Mouse (Mus musculus) C2C12 (cell line): ENCODE data around the gene Rrp15.

Experiments
- CEBPB ChIP-seq: IDR thresholded peaks from one replicate; pipeline ENCODE4 v1.6.1; 2011; ENCODE audit warnings: low read depth, mild to moderate bottlenecking, control low read depth, moderate library complexity
- CTCF ChIP-seq: IDR thresholded peaks from one replicate; pipeline ENCODE4 v1.5.1; 2011; ENCODE audit not compliant: control insufficient read depth, insufficient read depth, insufficient read length
- FOSL1 ChIP-seq: IDR thresholded peaks from one replicate; pipeline ENCODE4 v1.8.0; 2011; ENCODE audit warnings: mild to moderate bottlenecking, low read length; ENCODE audit not compliant: poor library complexity, insufficient read depth, severe bottlenecking
- MAX ChIP-seq: IDR thresholded peaks from one replicate; pipeline ENCODE4 v1.6.1; 2011; ENCODE audit warnings: mild to moderate bottlenecking, control low read depth
- MYOD1 ChIP-seq: IDR thresholded peaks from one replicate; pipeline ENCODE4 v1.6.1; 2011; ENCODE audit warnings: low read depth; ENCODE audit not compliant: control insufficient read depth, insufficient read length
- USF1 ChIP-seq: IDR thresholded peaks from one replicate; pipeline ENCODE4 v1.6.1; 2011; ENCODE audit warnings: low read depth, mild to moderate bottlenecking, control low read depth, moderate library complexity

DNA sequence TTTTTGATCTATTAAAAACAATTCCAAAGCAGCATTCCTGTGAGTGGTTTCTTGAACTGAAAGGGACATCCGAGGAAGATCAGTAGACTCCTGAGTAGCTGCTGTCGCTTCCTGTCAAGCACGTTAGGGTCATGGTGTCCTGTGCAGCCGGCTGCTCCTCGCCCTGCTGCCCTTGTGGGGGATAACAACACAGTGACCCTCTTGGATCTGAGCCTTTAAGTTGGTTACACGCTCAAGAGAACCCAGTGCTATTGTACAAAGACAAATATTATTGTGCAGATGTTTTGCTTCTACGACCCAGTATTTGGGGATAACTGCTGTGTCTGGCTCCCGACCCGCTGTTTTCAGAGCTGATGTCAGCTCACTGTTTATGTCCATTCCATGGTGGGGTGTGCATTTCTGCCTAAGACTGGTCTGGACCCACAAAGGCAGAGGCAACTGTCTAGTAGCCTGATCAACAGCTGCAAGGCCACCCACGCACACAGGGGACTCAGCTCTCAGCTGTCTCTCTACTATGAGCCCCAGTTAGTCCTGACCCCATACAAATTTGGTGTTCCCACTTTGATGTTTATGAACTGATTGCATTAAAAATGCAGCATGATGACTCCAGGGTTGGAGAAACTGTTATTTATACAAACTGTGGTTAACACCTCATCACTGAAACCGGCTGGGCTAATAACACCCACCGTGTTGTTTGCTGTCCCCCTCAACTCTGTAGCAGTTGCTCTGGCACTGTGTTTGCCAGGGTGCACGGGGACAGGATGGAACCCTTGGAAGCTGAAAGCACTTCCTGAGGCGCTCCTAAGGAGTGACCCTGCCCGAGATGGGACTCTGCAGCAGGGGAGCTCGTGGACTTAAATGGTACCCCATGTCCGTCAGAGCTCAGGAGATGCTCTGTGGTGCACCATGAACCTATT, 33.9 kb downstream of the Rrp15 start:
- TF ChIP-seq CTCF (no peak), USF1 (no peak), CEBPB (no peak), MAX (no peak), FOSL1 (no peak), MYOD1 (peak; percentile 40)
